Mouse (Mus musculus) megakaryocyte, embryonic 14.5 days (primary cell): Measurements from ENCODE around the gene Traf2. TPM values are rescaled to one million over a fixed set of nuclear protein-coding genes. Genes with fewer than 3 reads are reported as not detected.

ENCODE experiments used
- H3K27me3 ChIP-seq: replicated peaks from 2 replicates; pipeline ENCODE3; 2012; ENCODE audit warnings: inconsistent platforms
- H3K36me3 ChIP-seq: replicated peaks from 2 replicates; pipeline ENCODE3; 2012; ENCODE audit warnings: low read length, inconsistent platforms, mixed read lengths
- H3K4me1 ChIP-seq: 2 replicates; pipeline ENCODE4 v1.6.1; 2012; ENCODE audit warnings: inconsistent platforms
- H3K4me3 ChIP-seq: replicated peaks from 2 replicates; pipeline ENCODE3; 2012; ENCODE audit warnings: moderate library complexity, mild to moderate bottlenecking, inconsistent platforms
- H3K9me3 ChIP-seq: 2 replicates; pipeline ENCODE4 v1.6.1; 2012; ENCODE audit warnings: inconsistent platforms
- FLI1 ChIP-seq: IDR thresholded peaks from 2 replicates; pipeline ENCODE4 v1.6.1; 2012; ENCODE audit warnings: low read length, inconsistent platforms, mixed read lengths
- GATA1 ChIP-seq: IDR thresholded peaks from 3 replicates; pipeline ENCODE4 v1.6.1; 2012; ENCODE audit warnings: mixed read lengths, low read length, inconsistent platforms, borderline replicate concordance
- polyA plus RNA-seq: library from polyadenylated mRNA; stranded (reverse); fragments of >175 nt; gene quantifications from 2 replicates; pipeline ENCODE4 v1.2.3, GENCODE M21; 2012; ENCODE audit warnings: low replicate concordance; ENCODE audit not compliant: insufficient read depth

Gene Traf2
- polyA plus RNA-seq, 1 experiment: 7.0 TPM

GRCm38 (mm10) chr2:25526510-25527302 lies 20.0 kb downstream of the Traf2 start:
- Histone ChIP-seq H3K4me1 (no peaks in the 10 kb centered on the region), H3K27me3 (no peaks in the 10 kb centered on the region), H3K9me3 (no peaks in the 10 kb centered on the region), H3K36me3 (peaks cover 97% of the 10 kb centered on the region), H3K4me3 (no peak overlapping the region)
- no peak for TF ChIP-seq FLI1
- no peak for TF ChIP-seq GATA1

GRCm38 (mm10) chr2:25509912-25510311 lies 36.8 kb downstream of the Traf2 start:
- Histone ChIP-seq H3K9me3 (no peaks in the 10 kb centered on the region), H3K36me3 (peaks cover 18% of the 10 kb centered on the region), H3K4me3 (no peak overlapping the region), H3K4me1 (peaks cover 19% of the 10 kb centered on the region), H3K27me3 (peaks cover 11% of the 10 kb centered on the region)
- no peak for TF ChIP-seq GATA1

GRCm38 (mm10) chr2:25506964-25507363 lies 39.8 kb downstream of the Traf2 start:
- TF ChIP-seq GATA1: no peak
- no peak for TF ChIP-seq FLI1
- H3K4me1 ChIP-seq: peaks cover 44% of the 10 kb centered on the region
- no peaks in the 10 kb centered on the region for H3K9me3 ChIP-seq
- no peak overlapping the region for H3K4me3 ChIP-seq
- peaks cover 47% of the 10 kb centered on the region for H3K36me3 ChIP-seq
- peaks cover 3% of the 10 kb centered on the region for H3K27me3 ChIP-seq

- peaks cover 55% of the 10 kb centered on the region for H3K4me1 ChIP-seq
- H3K9me3 ChIP-seq: no peaks in the 10 kb centered on the region
- peaks cover 3% of the 10 kb centered on the region for H3K27me3 ChIP-seq
- no peak overlapping the region for H3K4me3 ChIP-seq
- peaks cover 49% of the 10 kb centered on the region for H3K36me3 ChIP-seq
- TF ChIP-seq GATA1: no peak
- no peak for TF ChIP-seq FLI1
Observed at GRCm38 (mm10) chr2:25505860-25506259, 40.9 kb downstream of the Traf2 start.

- Histone ChIP-seq H3K27me3 (peaks cover 3% of the 10 kb centered on the region), H3K36me3 (peaks cover 49% of the 10 kb centered on the region), H3K4me3 (no peak overlapping the region), H3K9me3 (no peaks in the 10 kb centered on the region), H3K4me1 (peaks cover 59% of the 10 kb centered on the region)
- TF ChIP-seq FLI1 (no peak), GATA1 (no peak)
Observed at GRCm38 (mm10) chr2:25505000-25505399, 41.7 kb downstream of the Traf2 start.

GRCm38 (mm10) chr2:25504538-25504937 lies 42.2 kb downstream of the Traf2 start:
- Histone ChIP-seq H3K27me3 (peaks cover 3% of the 10 kb centered on the region), H3K36me3 (peaks cover 49% of the 10 kb centered on the region), H3K9me3 (no peaks in the 10 kb centered on the region), H3K4me1 (peaks cover 63% of the 10 kb centered on the region), H3K4me3 (peak overlapping the region; percentile 23)
- TF ChIP-seq GATA1: no peak
- no peak for TF ChIP-seq FLI1

- H3K36me3 ChIP-seq: peaks cover 49% of the 10 kb centered on the region
- no peak for TF ChIP-seq FLI1
- TF ChIP-seq GATA1: no peak
- no peaks in the 10 kb centered on the region for H3K27me3 ChIP-seq
- peaks cover 81% of the 10 kb centered on the region for H3K4me1 ChIP-seq
- H3K4me3 ChIP-seq: peak overlapping the region; percentile 68
- H3K9me3 ChIP-seq: no peaks in the 10 kb centered on the region
Observed at GRCm38 (mm10) chr2:25502726-25503125, 44.0 kb downstream of the Traf2 start.

GRCm38 (mm10) chr2:25501593-25502486 lies 44.9 kb downstream of the Traf2 start, which contains the start of gene C8g:
C8g (minus strand) TSS chr2:25501719.
- H3K36me3 ChIP-seq: peaks cover 46% of the 10 kb centered on the region
- no peaks in the 10 kb centered on the region for H3K27me3 ChIP-seq
- H3K4me3 ChIP-seq: peak within 1 kb of the TSS; percentile 100
- peaks cover 86% of the 10 kb centered on the region for H3K4me1 ChIP-seq
- TF ChIP-seq GATA1 (no peak), FLI1 (no peak)
- H3K9me3 ChIP-seq: no peaks in the 10 kb centered on the region

GRCm38 (mm10) chr2:25500576-25501405 lies 45.9 kb downstream of the Traf2 start, which contains the start of gene Fbxw5:
Fbxw5 (plus strand) TSS chr2:25500750.
- H3K9me3 ChIP-seq: no peaks in the 10 kb centered on the region
- H3K36me3 ChIP-seq: peaks cover 39% of the 10 kb centered on the region
- H3K27me3 ChIP-seq: no peaks in the 10 kb centered on the region
- H3K4me1 ChIP-seq: peaks cover 86% of the 10 kb centered on the region
- TF ChIP-seq FLI1: no peak
- no peak for TF ChIP-seq GATA1
- H3K4me3 ChIP-seq: peak within 1 kb of the TSS; percentile 100

- TF ChIP-seq GATA1: no peak
- no peak for TF ChIP-seq FLI1
- Histone ChIP-seq H3K4me1 (peaks cover 87% of the 10 kb centered on the region), H3K27me3 (no peaks in the 10 kb centered on the region), H3K36me3 (peaks cover 33% of the 10 kb centered on the region), H3K4me3 (peak overlapping the region; percentile 100), H3K9me3 (no peaks in the 10 kb centered on the region)
Observed at GRCm38 (mm10) chr2:25500071-25500575, 46.6 kb downstream of the Traf2 start.
